Mouse (Mus musculus) heart, postnatal 0 days (tissue): ENCODE results near the gene Klf16. TPM values are rescaled to one million over a fixed set of nuclear protein-coding genes. Genes with fewer than 3 reads are reported as not detected.

ENCODE experiments used
- ATAC-seq: fragments of 200-750 bp; cut with Nextera tagmentation; 2 replicates; pipeline ENCODE4 v1.8.0; 2017; ENCODE audit warnings: low read depth, moderate number of reproducible peaks, moderate library complexity; ENCODE audit not compliant: insufficient read depth
- DNase-seq: peaks from one replicate; pipeline ENCODE4 v3.0.0-alpha.2; 2016; ENCODE audit warnings: low spot score
- H3K27ac ChIP-seq: fragments of 300-500 bp; sonication (generic); 2 replicates; pipeline ENCODE4 v1.5.1; 2014; ENCODE audit warnings: low read depth, mild to moderate bottlenecking
- H3K27me3 ChIP-seq: fragments of 300-500 bp; sonication (generic); 2 replicates; pipeline ENCODE4 v1.6.1; 2014; ENCODE audit warnings: low read length, mixed read lengths; ENCODE audit not compliant: control insufficient read depth, insufficient read depth
- H3K36me3 ChIP-seq: fragments of 300-500 bp; sonication (generic); replicated peaks from 2 replicates; pipeline ENCODE4 v1.6.1; 2014; ENCODE audit warnings: low read length, mixed read lengths; ENCODE audit not compliant: control insufficient read depth, insufficient read depth
- H3K4me1 ChIP-seq: fragments of 300-500 bp; sonication (generic); 2 replicates; pipeline ENCODE4 v1.6.1; 2014; ENCODE audit warnings: antibody characterized with exemption; ENCODE audit not compliant: control insufficient read depth, insufficient read depth
- H3K4me2 ChIP-seq: fragments of 300-500 bp; sonication (generic); 2 replicates; pipeline ENCODE4 v1.6.1; 2014; ENCODE audit warnings: low read depth, mild to moderate bottlenecking, low read length, moderate library complexity
- H3K4me3 ChIP-seq: fragments of 300-500 bp; sonication (generic); 2 replicates; pipeline ENCODE4 v1.5.1; 2014; ENCODE audit warnings: low read depth, low read length
- H3K9ac ChIP-seq: fragments of 300-500 bp; sonication (generic); replicated peaks from 2 replicates; pipeline ENCODE4 v1.6.1; 2014; ENCODE audit warnings: low read depth, low read length, mixed read lengths
- H3K9me3 ChIP-seq: fragments of 300-500 bp; sonication (generic); replicated peaks from 2 replicates; pipeline ENCODE4 v1.6.1; 2016; ENCODE audit warnings: low read length; ENCODE audit not compliant: control insufficient read depth
- CTCF ChIP-seq: IDR thresholded peaks from 2 replicates; pipeline ENCODE4 v1.5.1; 2016; ENCODE audit warnings: antibody characterized with exemption, control low read depth, low read depth
- EP300 ChIP-seq: IDR thresholded peaks from 2 replicates; pipeline ENCODE4 v1.6.1; 2016; ENCODE audit warnings: antibody characterized with exemption, low read depth
- WGBS: fragments of 180-500 bp; shearing (Covaris S2); extraction: QIAGEN DNeasy Blood & Tissue Kit; methylation state at CpG from one replicate; pipeline ENCODE4 v1.1.7; 2014; 5-methylcytosine and 5-hydroxymethylcytosine counted together
- polyA plus RNA-seq: library from polyadenylated mRNA; unstranded; fragments of >200 nt; fragmentation: Nextera tagmentation; extraction: Ambion mirVana; gene quantifications from 2 replicates; pipeline ENCODE4 v1.2.1, GENCODE M21; 2015
- total RNA-seq: library from RNA; depleted of rRNA; stranded (reverse); fragments of >200 nt; gene quantifications from 2 replicates; pipeline ENCODE4 v1.2.3, GENCODE M21; 2014; ENCODE audit warnings: low replicate concordance

Gene Klf16
- total and polyA plus RNA-seq, 2 experiments from 2014 or later = 3.5 to 9.3 TPM

DNA sequence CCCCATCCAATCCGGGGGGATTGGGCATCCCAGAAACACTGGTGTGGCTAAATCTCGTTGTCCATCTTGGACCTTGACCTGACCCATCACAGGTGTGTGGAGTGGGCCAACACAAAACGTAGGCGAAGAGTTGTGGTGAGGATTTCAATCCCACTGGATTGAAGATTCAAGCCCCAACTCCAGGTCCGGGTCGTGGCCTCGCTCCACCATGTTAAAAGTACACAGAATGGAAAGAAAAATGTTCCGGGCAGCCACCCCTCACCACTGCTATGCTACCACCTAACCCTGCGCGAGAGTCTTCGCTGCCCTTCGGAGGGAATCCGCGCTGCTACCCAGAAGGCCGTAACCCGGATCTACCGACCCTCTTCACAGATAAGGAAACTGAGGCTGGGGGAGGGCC lies 1.2 kb downstream of the Klf16 start:
- H3K27ac ChIP-seq = no peak overlapping the region
- H3K4me1 ChIP-seq = peaks cover 19% of the 10 kb centered on the region
- H3K36me3 ChIP-seq = no peaks in the 10 kb centered on the region
- TF ChIP-seq CTCF = no peak
- TF ChIP-seq EP300 = no peak
- 14% methylated on average over 17 of the region's 17 CpGs for WGBS
- no peak for ATAC-seq
- H3K9me3 ChIP-seq = no peaks in the 10 kb centered on the region
- H3K4me2 ChIP-seq = peak overlapping the region; percentile 76
- H3K4me3 ChIP-seq = peak overlapping the region; percentile 83
- no peak for DNase-seq
- H3K9ac ChIP-seq = peak overlapping the region; percentile 74; the same call in 1 of the 2 replicates
- H3K27me3 ChIP-seq = no peaks in the 10 kb centered on the region

DNA sequence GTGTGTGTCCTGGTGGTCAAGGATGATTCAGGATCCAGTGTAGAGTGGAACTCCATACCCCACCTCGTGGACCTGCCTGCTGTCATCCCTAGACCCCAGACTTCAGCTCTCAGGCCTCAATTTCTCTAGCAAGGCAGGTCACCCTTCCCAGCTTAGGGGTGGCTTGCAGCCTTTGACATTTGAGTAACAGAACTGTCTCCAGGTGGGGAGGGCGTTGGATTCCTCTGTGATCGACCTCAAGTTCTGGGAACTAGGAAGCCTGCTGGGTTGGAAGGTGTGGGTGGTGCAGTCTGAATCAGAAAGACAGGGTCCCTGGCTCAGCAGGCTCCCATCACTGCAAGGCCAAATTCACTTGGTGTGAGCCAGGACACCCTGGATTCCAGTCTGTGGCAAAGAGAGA lies 2.2 kb downstream of the Klf16 start:
- WGBS = 62% methylated on average over 3 of the region's 3 CpGs
- TF ChIP-seq EP300 (no peak), CTCF (no peak)
- H3K4me3 ChIP-seq = no peak overlapping the region
- peaks cover 30% of the 10 kb centered on the region for H3K4me1 ChIP-seq
- H3K27me3 ChIP-seq = no peaks in the 10 kb centered on the region
- no peaks in the 10 kb centered on the region for H3K36me3 ChIP-seq
- no peak overlapping the region for H3K27ac ChIP-seq
- H3K9me3 ChIP-seq = no peaks in the 10 kb centered on the region
- no peak for DNase-seq
- no peak for ATAC-seq
- H3K4me2 ChIP-seq = no peak overlapping the region
- H3K9ac ChIP-seq = no peak overlapping the region

DNA sequence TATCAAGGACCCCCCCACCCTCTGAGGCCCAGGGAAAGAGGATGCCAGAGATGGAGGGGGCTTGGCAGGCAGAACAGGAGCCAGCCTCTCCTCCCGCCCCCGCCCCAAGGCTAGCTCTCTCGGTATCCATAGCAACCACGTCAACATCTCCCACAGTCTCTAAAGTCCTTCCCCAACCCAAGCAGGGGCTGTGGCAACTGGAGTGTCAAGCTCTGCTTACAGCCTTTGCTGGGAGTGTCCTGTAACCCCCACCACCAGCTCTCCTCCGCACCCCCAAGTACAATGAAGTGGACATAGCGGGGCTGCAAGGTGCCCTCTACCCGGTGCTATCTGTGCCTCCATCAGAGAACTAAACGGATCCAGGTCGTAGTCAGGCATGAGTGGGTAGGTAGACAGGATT lies 3.2 kb downstream of the Klf16 start:
- H3K4me1 ChIP-seq = peaks cover 32% of the 10 kb centered on the region
- no peak for ATAC-seq
- no peak overlapping the region for H3K27ac ChIP-seq
- no peak overlapping the region for H3K4me3 ChIP-seq
- no peak overlapping the region for H3K4me2 ChIP-seq
- H3K9ac ChIP-seq = no peak overlapping the region
- WGBS = 51% methylated on average over 9 of the region's 9 CpGs
- TF ChIP-seq CTCF = no peak
- TF ChIP-seq EP300 = no peak
- no peaks in the 10 kb centered on the region for H3K36me3 ChIP-seq
- no peak for DNase-seq
- no peaks in the 10 kb centered on the region for H3K27me3 ChIP-seq
- no peaks in the 10 kb centered on the region for H3K9me3 ChIP-seq

DNA sequence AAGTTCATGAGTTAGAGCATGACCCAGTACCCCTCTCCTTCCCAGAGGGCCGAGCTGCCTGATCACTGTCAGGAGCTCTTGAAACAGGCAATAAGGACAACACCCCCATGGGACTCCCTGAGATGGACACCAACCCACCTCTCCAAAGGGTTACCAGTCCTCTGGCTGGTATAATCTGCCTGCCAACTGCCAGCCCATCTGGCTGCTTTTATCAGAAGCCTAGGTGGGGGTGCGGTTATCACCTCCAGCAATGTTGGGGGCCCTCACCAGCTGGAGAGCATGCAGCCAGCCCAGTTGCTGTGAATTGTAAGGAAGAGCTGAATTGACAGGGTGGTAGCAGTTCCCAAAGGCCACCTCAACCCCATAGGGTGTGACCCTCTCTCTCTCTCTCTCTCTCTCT lies 4.6 kb downstream of the Klf16 start:
- Histone ChIP-seq H3K9ac (no peak overlapping the region), H3K4me2 (no peak overlapping the region)

DNA sequence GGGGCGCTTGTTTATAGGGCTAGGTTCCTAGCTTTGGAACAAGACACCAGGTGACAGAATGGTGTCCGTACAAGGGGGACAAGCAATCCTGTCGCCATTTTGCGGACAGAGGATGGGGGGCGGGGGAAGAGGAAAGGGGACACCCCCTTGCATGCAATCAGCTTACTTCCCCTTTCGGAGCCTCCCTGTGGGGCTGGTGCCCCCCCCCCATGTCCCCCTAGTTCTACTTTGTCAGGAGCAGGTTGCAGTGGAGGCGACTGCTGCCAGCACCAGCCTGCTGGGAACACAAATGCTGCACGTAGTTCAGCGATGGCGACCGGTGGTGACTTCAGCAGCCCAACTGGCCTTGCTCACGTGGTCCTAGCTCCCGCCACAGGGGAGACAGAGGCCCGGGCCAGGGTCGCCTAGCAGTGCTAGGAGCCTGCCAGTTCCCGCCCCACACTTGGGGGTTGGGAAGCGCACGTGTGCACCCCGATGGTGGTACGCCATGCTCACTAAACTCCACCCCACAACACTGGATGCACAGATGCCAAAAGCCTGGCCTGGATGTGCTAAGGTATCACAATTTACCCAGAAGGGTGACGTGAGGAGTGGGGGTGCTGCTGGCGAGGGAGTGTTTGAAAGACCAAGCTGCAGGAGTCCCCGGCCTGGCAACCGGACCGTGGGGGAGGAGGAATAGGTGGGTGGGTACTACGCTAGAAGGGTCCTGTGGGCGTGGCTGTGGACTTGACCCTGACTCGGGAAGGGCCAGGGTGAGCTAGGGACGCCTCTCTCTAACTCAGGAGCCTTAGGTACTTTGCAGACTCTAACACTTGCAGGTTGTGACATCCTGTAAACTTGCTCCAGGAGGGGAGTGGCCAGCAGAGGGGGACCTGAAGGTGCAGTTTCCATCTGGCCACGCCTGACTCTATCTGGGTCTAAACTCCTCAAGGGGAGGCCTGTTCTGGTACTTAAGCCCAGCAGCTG lies 6.0 kb downstream of the Klf16 start:
- peak overlapping the region; percentile 19 for H3K4me3 ChIP-seq
- 22% methylated on average over 30 of the region's 30 CpGs for WGBS
- H3K27ac ChIP-seq = peak overlapping the region; percentile 7; the same call in 1 of the 2 replicates
- H3K4me1 ChIP-seq = peaks cover 31% of the 10 kb centered on the region
- peak overlapping the region; percentile 18; the same call in 1 of the 2 replicates for H3K9ac ChIP-seq
- no peak for DNase-seq
- ATAC-seq = peak; percentile 7; the same call in 1 of the 2 replicates
- TF ChIP-seq CTCF = no peak
- TF ChIP-seq EP300 = no peak
- H3K9me3 ChIP-seq = no peaks in the 10 kb centered on the region
- H3K4me2 ChIP-seq = peak overlapping the region; percentile 47
- peaks cover 8% of the 10 kb centered on the region; the same call in 1 of the 2 replicates for H3K36me3 ChIP-seq
- no peaks in the 10 kb centered on the region for H3K27me3 ChIP-seq

More for the DNA sequence above, 4.6 kb downstream of the Klf16 start:
- Histone ChIP-seq H3K4me3 (no peak overlapping the region), H3K27me3 (no peaks in the 10 kb centered on the region), H3K4me1 (peaks cover 32% of the 10 kb centered on the region), H3K9me3 (no peaks in the 10 kb centered on the region), H3K27ac (no peak overlapping the region), H3K36me3 (peaks cover 8% of the 10 kb centered on the region; the same call in 1 of the 2 replicates)
- ATAC-seq (no peak), DNase-seq (no peak)
- WGBS = 75% methylated on average over 2 of the region's 2 CpGs
- TF ChIP-seq EP300 = no peak
- TF ChIP-seq CTCF = no peak
